Mouse (Mus musculus) hindbrain, embryonic 10.5 days (tissue): ENCODE data around the gene Tox2. TPM values are rescaled to one million over a fixed set of nuclear protein-coding genes. Genes with fewer than 3 reads are reported as not detected.

ENCODE experiments used
- DNase-seq: peaks from one replicate; pipeline ENCODE4 v3.0.0-alpha.2; 2017; ENCODE audit warnings: low spot score
- H3K27ac ChIP-seq: fragments of 300-500 bp; sonication (generic); 2 replicates; pipeline ENCODE4 v1.5.1; 2016; ENCODE audit warnings: mild to moderate bottlenecking, moderate library complexity
- H3K27me3 ChIP-seq: fragments of 300-500 bp; sonication (generic); 2 replicates; pipeline ENCODE4 v1.6.1; 2016; ENCODE audit warnings: mild to moderate bottlenecking; ENCODE audit not compliant: poor library complexity, insufficient read depth, severe bottlenecking
- H3K36me3 ChIP-seq: fragments of 300-500 bp; sonication (generic); 2 replicates; pipeline ENCODE4 v1.6.1; 2016; ENCODE audit warnings: mild to moderate bottlenecking, moderate library complexity
- H3K4me1 ChIP-seq: fragments of 300-500 bp; sonication (generic); replicated peaks from 2 replicates; pipeline ENCODE4 v1.6.1; 2016; ENCODE audit warnings: mild to moderate bottlenecking
- H3K4me3 ChIP-seq: fragments of 300-500 bp; sonication (generic); 2 replicates; pipeline ENCODE4 v1.5.1; 2016; ENCODE audit warnings: mild to moderate bottlenecking, moderate library complexity
- H3K9me3 ChIP-seq: fragments of 300-500 bp; sonication (generic); 2 replicates; pipeline ENCODE4 v1.6.1; 2016; ENCODE audit warnings: mild to moderate bottlenecking, moderate library complexity
- WGBS: fragments of 180-500 bp; shearing (Covaris S2); methylation state at CpG from one replicate; pipeline ENCODE4 v1.1.7; 2016; 5-methylcytosine and 5-hydroxymethylcytosine counted together
- polyA plus RNA-seq: library from polyadenylated mRNA; unstranded; fragments of >200 nt; fragmentation: Nextera tagmentation; extraction: Ambion mirVana; gene quantifications from 2 replicates; pipeline ENCODE4 v1.2.1, GENCODE M21; 2016

Tox2 gene
- polyA plus RNA-seq, 1 experiment from 2014 or later, result 29.8 TPM

- H3K36me3 ChIP-seq, result no peaks in the 10 kb centered on the region
- H3K27ac ChIP-seq, result no peak overlapping the region
- H3K9me3 ChIP-seq, result no peaks in the 10 kb centered on the region
- no peak for DNase-seq
- peaks cover 11% of the 10 kb centered on the region for H3K4me1 ChIP-seq
- H3K4me3 ChIP-seq, result no peak overlapping the region
- H3K27me3 ChIP-seq, result no peaks in the 10 kb centered on the region
- 75% methylated on average over 9 of the region's 9 CpGs for WGBS
These were observed 146.5 kb downstream of the Tox2 start for GRCm38 (mm10) chr2:163349411-163349810.

DNA sequence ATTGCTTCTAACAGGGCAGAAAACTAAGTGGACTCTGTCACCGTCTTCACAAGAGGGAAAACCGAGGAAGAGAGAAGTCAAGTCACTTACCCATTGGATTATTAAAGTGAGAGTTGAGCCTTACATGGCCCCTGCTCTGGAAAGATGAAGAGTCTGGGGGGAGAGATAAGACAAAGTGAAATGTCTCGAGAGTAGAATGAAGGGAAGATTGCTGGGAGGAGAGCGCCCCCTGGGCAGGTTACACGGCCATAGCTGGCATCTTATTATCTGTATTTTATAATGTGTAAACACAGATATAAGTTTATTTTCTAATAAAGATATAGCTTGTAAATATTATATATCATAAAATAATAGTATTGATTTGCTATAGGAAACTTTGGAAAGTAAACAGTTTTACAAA is 147.5 kb downstream of the Tox2 start:
- no peak overlapping the region for H3K27ac ChIP-seq
- peaks cover 11% of the 10 kb centered on the region for H3K4me1 ChIP-seq
- 57% methylated on average over 5 of the region's 5 CpGs for WGBS
- DNase-seq, result no peak
- H3K9me3 ChIP-seq, result no peaks in the 10 kb centered on the region
- no peaks in the 10 kb centered on the region for H3K27me3 ChIP-seq
- H3K4me3 ChIP-seq, result no peak overlapping the region
- H3K36me3 ChIP-seq, result no peaks in the 10 kb centered on the region

- Histone ChIP-seq H3K4me1 (peaks cover 11% of the 10 kb centered on the region), H3K9me3 (no peaks in the 10 kb centered on the region), H3K36me3 (no peaks in the 10 kb centered on the region), H3K27me3 (no peaks in the 10 kb centered on the region), H3K4me3 (no peak overlapping the region), H3K27ac (0 out of 2 replicates have a peak overlapping the region, but pooled peaks have one; percentile 6)
- DNase-seq, result no peak
- 26% methylated on average over 7 of the region's 7 CpGs for WGBS
These were observed 150.8 kb downstream of the Tox2 start for GRCm38 (mm10) chr2:163353731-163354130.

- no peak for DNase-seq
- H3K27ac ChIP-seq, result no peak overlapping the region
- WGBS, result 87% methylated on average over 8 of the region's 8 CpGs
- H3K27me3 ChIP-seq, result no peaks in the 10 kb centered on the region
- no peaks in the 10 kb centered on the region for H3K9me3 ChIP-seq
- H3K36me3 ChIP-seq, result no peaks in the 10 kb centered on the region
- H3K4me1 ChIP-seq, result peaks cover 16% of the 10 kb centered on the region
- H3K4me3 ChIP-seq, result no peak overlapping the region
These were observed 152.7 kb downstream of the Tox2 start for GRCm38 (mm10) chr2:163355666-163356065.

DNA sequence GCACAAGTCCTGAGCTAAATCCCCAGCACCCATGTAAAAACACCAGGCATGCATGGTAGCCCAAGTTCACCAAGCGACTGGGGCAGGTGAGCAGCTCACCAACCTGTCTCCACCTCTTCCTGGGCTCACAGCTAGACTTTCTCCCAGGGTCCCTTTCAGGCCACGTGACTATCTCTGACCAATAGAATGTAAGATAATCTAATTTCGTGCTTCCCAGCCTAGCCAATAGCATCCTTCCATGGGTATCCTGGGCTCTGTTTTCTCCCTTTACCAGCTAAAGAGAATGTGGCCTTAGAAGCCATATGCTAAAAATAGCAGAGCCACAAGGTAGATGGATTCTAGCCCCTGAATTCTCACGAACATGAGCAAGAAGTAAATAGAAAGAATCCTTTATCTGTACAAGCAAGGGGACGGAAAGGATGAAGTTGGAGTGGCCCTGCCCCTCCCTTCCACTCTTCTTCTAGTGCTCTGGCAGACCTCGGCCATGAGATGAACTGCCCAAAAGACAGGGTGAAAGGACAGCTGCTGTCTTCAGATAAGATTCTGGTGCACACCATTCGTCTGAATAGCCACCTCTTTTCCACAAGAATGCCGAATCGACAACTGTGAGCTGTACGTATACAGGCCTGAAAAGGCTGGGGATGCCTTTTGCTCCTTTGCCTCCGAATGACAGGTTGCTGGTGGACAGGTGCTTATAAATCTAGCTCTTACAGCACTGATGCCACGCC is 153.4 kb downstream of the Tox2 start:
- Histone ChIP-seq H3K27me3 (no peaks in the 10 kb centered on the region), H3K9me3 (no peaks in the 10 kb centered on the region), H3K4me3 (0 out of 2 replicates have a peak overlapping the region, but pooled peaks have one; percentile 3), H3K4me1 (peaks cover 16% of the 10 kb centered on the region), H3K27ac (no peak overlapping the region), H3K36me3 (no peaks in the 10 kb centered on the region)
- DNase-seq, result no peak
- WGBS, result 85% methylated on average over 12 of the region's 12 CpGs

GRCm38 (mm10) chr2:163358662-163359061 is 155.7 kb downstream of the Tox2 start:
- no peaks in the 10 kb centered on the region for H3K9me3 ChIP-seq
- H3K4me1 ChIP-seq, result peaks cover 10% of the 10 kb centered on the region
- no peaks in the 10 kb centered on the region for H3K36me3 ChIP-seq
- no peak overlapping the region for H3K27ac ChIP-seq
- 86% methylated on average over 5 of the region's 5 CpGs for WGBS
- no peaks in the 10 kb centered on the region for H3K27me3 ChIP-seq
- DNase-seq, result no peak
- H3K4me3 ChIP-seq, result no peak overlapping the region

DNA sequence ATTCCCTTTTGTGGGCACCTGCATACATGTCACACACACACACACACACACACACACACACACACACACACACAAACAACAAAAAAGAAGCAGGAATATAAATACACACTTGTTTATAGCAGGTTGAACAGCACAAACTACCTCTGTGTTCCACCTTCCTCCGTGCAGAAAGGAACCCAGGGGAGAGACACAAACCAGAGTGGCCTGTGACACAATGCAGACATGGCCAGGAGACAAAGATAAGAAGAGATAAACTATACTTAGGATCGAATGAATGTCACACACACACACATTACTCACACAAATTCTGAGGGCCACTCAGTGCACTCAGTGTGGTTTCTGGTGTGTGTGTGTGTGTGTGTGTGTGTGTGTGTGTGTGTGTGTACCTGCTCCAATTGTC is 156.3 kb downstream of the Tox2 start:
- H3K4me3 ChIP-seq, result no peak overlapping the region
- no peaks in the 10 kb centered on the region for H3K36me3 ChIP-seq
- no peak for DNase-seq
- peaks cover 5% of the 10 kb centered on the region; the same call in 1 of the 2 replicates for H3K4me1 ChIP-seq
- H3K27ac ChIP-seq, result no peak overlapping the region
- WGBS, result 72% methylated on average over 2 of the region's 2 CpGs
- no peaks in the 10 kb centered on the region for H3K9me3 ChIP-seq
- H3K27me3 ChIP-seq, result no peaks in the 10 kb centered on the region

- no peak for DNase-seq
- no peaks in the 10 kb centered on the region for H3K27me3 ChIP-seq
- no peaks in the 10 kb centered on the region for H3K36me3 ChIP-seq
- no peaks in the 10 kb centered on the region for H3K9me3 ChIP-seq
- H3K27ac ChIP-seq, result peak overlapping the region; percentile 35; the same call in 1 of the 2 replicates
- H3K4me1 ChIP-seq, result peaks cover 8% of the 10 kb centered on the region; the same call in 1 of the 2 replicates
- no peak overlapping the region for H3K4me3 ChIP-seq
- WGBS, result 83% methylated on average over 16 of the region's 16 CpGs
These were observed 158.1 kb downstream of the Tox2 start for GRCm38 (mm10) chr2:163360858-163361623.

- WGBS, result 82% methylated on average over 12 of the region's 12 CpGs
- no peak overlapping the region for H3K4me3 ChIP-seq
- no peaks in the 10 kb centered on the region for H3K27me3 ChIP-seq
These were observed 160.3 kb downstream of the Tox2 start for GRCm38 (mm10) chr2:163362940-163363921.

GRCm38 (mm10) chr2:163364785-163365541 is 162.0 kb downstream of the Tox2 start:
- H3K4me3 ChIP-seq, result no peak overlapping the region
- H3K27ac ChIP-seq, result no peak overlapping the region
- DNase-seq, result no peak
- H3K27me3 ChIP-seq, result no peaks in the 10 kb centered on the region
- H3K9me3 ChIP-seq, result no peaks in the 10 kb centered on the region
- WGBS, result 80% methylated on average over 18 of the region's 18 CpGs
- H3K36me3 ChIP-seq, result no peaks in the 10 kb centered on the region
- peaks cover 16% of the 10 kb centered on the region for H3K4me1 ChIP-seq

More at GRCm38 (mm10) chr2:163362940-163363921, 160.3 kb downstream of the Tox2 start:
- Histone ChIP-seq H3K4me1 (peaks cover 9% of the 10 kb centered on the region), H3K27ac (no peak overlapping the region), H3K36me3 (no peaks in the 10 kb centered on the region), H3K9me3 (no peaks in the 10 kb centered on the region)
- no peak for DNase-seq

- Histone ChIP-seq H3K9me3 (no peaks in the 10 kb centered on the region), H3K4me3 (no peak overlapping the region), H3K27me3 (peaks cover 18% of the 10 kb centered on the region), H3K36me3 (no peaks in the 10 kb centered on the region), H3K4me1 (peaks cover 12% of the 10 kb centered on the region; the same call in 1 of the 2 replicates), H3K27ac (no peak overlapping the region)
- no peak for DNase-seq
- WGBS, result 64% methylated on average over 4 of the region's 4 CpGs
These were observed 167.2 kb downstream of the Tox2 start for GRCm38 (mm10) chr2:163370175-163370574.

DNA sequence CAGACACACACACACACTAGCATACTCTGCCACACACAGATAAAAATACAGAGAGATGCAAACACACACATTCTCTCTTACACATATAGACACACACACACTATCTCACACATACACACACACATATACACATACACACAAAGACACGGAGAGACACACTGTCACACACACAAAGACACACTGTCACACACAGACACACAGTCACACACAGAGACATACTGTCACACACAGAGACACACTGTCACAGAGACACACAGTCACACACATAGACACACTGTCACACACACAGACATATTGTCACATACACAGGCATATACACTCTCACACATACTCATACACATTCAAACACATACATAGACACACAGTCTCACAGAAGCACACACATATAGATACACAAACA is 169.7 kb downstream of the Tox2 start:
- H3K4me1 ChIP-seq, result peaks cover 21% of the 10 kb centered on the region
- H3K27me3 ChIP-seq, result peaks cover 43% of the 10 kb centered on the region
- no peak overlapping the region for H3K4me3 ChIP-seq
- no peak for DNase-seq
- 0 out of 2 replicates have a peak, but pooled peaks cover 3% of the 10 kb centered on the region for H3K36me3 ChIP-seq
- 77% methylated on average over 1 of the region's 1 CpGs for WGBS
- H3K27ac ChIP-seq, result no peak overlapping the region
- 0 out of 2 replicates have a peak, but pooled peaks cover 3% of the 10 kb centered on the region for H3K9me3 ChIP-seq
